Mouse (Mus musculus) embryonic fibroblast, embryonic 13.5 days (primary cell): ENCODE data around the gene Ptpn13.

Source experiments
- CTCF ChIP-seq: IDR thresholded peaks from 2 replicates; pipeline ENCODE4 v1.5.1; 2011; ENCODE audit warnings: mild to moderate bottlenecking, control low read depth, low read length, moderate library complexity, borderline replicate concordance; ENCODE audit not compliant: insufficient read depth
- POLR2A ChIP-seq: IDR thresholded peaks from 2 replicates; pipeline ENCODE4 v1.6.1; 2011; ENCODE audit warnings: low read depth, mild to moderate bottlenecking, control low read depth, low read length, moderate library complexity

GRCm38 (mm10) chr5:103515876-103516275, 90.9 kb downstream of the Ptpn13 start:
- TF ChIP-seq POLR2A = no peak
- no peak for TF ChIP-seq CTCF
